Mouse (Mus musculus): ENCODE data around the gene Eef2.

DNA sequence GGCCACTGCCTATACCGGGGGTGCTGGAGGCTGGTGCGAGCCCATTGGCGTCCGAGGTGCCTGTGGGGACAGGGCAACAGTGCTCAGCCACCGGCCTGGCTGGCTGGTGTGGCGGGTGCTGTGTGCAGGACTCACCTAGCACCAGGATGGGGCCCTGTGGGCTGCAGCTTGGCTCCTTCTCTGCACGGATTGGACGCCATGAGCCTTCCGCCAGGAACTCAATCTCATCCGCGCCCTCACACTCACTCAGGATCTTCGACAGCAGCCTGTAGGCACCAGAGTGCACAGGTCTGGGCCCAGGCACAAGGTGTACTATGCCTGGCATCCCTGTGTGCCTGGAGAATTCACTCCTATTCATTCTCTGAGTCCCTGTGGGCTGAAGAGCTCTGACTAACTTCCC is 22.1 kb upstream of the Eef2 start:
- no peak for TF ChIP-seq CTCF (conservative IDR thresholded peaks at IDR 0.05 in 1 of 2, IDR thresholded peaks at IDR 0.05 in 1 of 2; ENCODE audit: low read depth in 2 of 2, low read length in 2 of 2)
- TF ChIP-seq E2F4 (IDR thresholded peaks at IDR 0.05; ENCODE audit: insufficient replicate concordance, low read depth, low read length): no peak
- no peak for TF ChIP-seq POLR2A (IDR thresholded peaks at IDR 0.05; ENCODE audit: low read depth, low read length)
- no peak for TF ChIP-seq USF1 (IDR thresholded peaks at IDR 0.05; ENCODE audit: low read depth, low read length)
- no peak for TF ChIP-seq MAX (IDR thresholded peaks at IDR 0.05; ENCODE audit: low read length)
- no peak for TF ChIP-seq MAFK (IDR thresholded peaks at IDR 0.05; ENCODE audit: insufficient replicate concordance, low read length)
- TF ChIP-seq MYC (IDR thresholded peaks at IDR 0.05; ENCODE audit: low read depth, low read length): no peak
- TF ChIP-seq PAX5 (IDR thresholded peaks at IDR 0.05; ENCODE audit: low read length): no peak
- TF ChIP-seq KAT2A (IDR thresholded peaks at IDR 0.05; ENCODE audit: insufficient replicate concordance, low read length): no peak
- TF ChIP-seq ELF1 (IDR thresholded peaks at IDR 0.05; ENCODE audit: low read depth, low read length): no peak
- TF ChIP-seq TCF12 (IDR thresholded peaks at IDR 0.05; ENCODE audit: low read depth, low read length): no peak
- no peak for TF ChIP-seq TBP (conservative IDR thresholded peaks at IDR 0.05; ENCODE audit: low read depth, low read length)
- TF ChIP-seq POLR2AphosphoS2 (IDR thresholded peaks at IDR 0.05; ENCODE audit: low read depth, low read length): no peak
